Comparison of ENCODE assay signal across 9 mouse cellular contexts in genomic region chr2:38533322-38533721, GRCm38 (mm10). TPM values are rescaled to one million over a fixed set of nuclear protein-coding genes. Genes with fewer than 3 reads are reported as not detected.
DNase-seq lines count a peak whose midpoint lies in the region; ATAC-seq and TF ChIP-seq lines count a peak whose summit lies in the region.
"Had no signal": no experiment of that assay in that cellular context is flagged by ENCODE, and none has a peak within 500 bp of the region (broad histone marks: within the 10 kb centered on the region; RNA-seq: fewer than 3 reads in every experiment).

No protein-coding gene starts in this region.

- no peaks in the 10 kb centered on the region for H3K36me3 ChIP-seq in liver, postnatal 0 days (replicated peaks; ENCODE audit: insufficient read depth, low read length)
- H3K36me3 ChIP-seq in midbrain, embryonic 16.5 days (ENCODE audit: control insufficient read depth, insufficient read depth, low read length): no peaks in the 10 kb centered on the region
- H3K36me3 ChIP-seq: limb, embryonic 13.5 days had no signal

- peak overlapping the region; percentile 95 for H3K27ac ChIP-seq in liver, postnatal 0 days (ENCODE audit: low read depth)
- H3K27ac ChIP-seq in midbrain, embryonic 16.5 days (ENCODE audit: low read length): no peak overlapping the region
- H3K27ac ChIP-seq: limb, embryonic 13.5 days had no signal

- peak; percentile 42 to 58 for ATAC-seq in hematopoietic stem cell, adult 5-6 weeks (replicated peaks in 1 of 2; ENCODE audit: insufficient read depth in 1 of 2, low FRiP score in 2 of 2, low TSS enrichment in 1 of 2, low read depth in 1 of 2, poor library complexity in 2 of 2, severe bottlenecking in 2 of 2)
- ATAC-seq in liver, postnatal 0 days: peak; percentile 46
- no peak for ATAC-seq in monocyte, adult 5-6 weeks (replicated peaks; ENCODE audit: insufficient number of reproducible peaks, low FRiP score, low TSS enrichment, poor library complexity, severe bottlenecking)
- ATAC-seq in midbrain, embryonic 16.5 days: no peak

- H3K4me2 ChIP-seq in liver, postnatal 0 days (ENCODE audit: low read depth, low read length): peak overlapping the region; percentile 57
- H3K4me2 ChIP-seq in midbrain, embryonic 16.5 days (ENCODE audit: low read length): no peak overlapping the region
- H3K4me2 ChIP-seq: limb, embryonic 13.5 days had no signal

- WGBS in liver, postnatal 0 days (ENCODE audit: insufficient replicate concordance): 17% methylated on average over 6 of the region's 6 CpGs
- WGBS in midbrain, embryonic 16.5 days: 75% methylated on average over 6 of the region's 6 CpGs

- DNase-seq in 416B (ENCODE audit: low read depth): peak; percentile 91
- DNase-seq in c-Kit-negative CD71-positive TER-119-positive erythroid progenitor cells, embryonic 14.5 days (ENCODE audit: low read depth, low spot score): peak; percentile 76
- peak; percentile 73 for DNase-seq in liver, postnatal 0 days
- no peak for DNase-seq in left cerebral cortex, postnatal 4 days
- no peak for DNase-seq in layer of hippocampus, adult 11-12 months (ENCODE audit: low spot score)

- no peaks in the 10 kb centered on the region for H3K27me3 ChIP-seq in liver, postnatal 0 days (ENCODE audit: insufficient read depth, low read length)
- H3K27me3 ChIP-seq in midbrain, embryonic 16.5 days (ENCODE audit: control insufficient read depth, insufficient read depth, low read depth, low read length): no peaks in the 10 kb centered on the region
- H3K27me3 ChIP-seq: limb, embryonic 13.5 days had no signal

- intact Hi-C loops in left cerebral cortex, postnatal 4 days (cut with DNase I): no loop called here

- H3K9ac ChIP-seq in liver, postnatal 0 days (replicated peaks): peak overlapping the region; percentile 49
- H3K9ac ChIP-seq in midbrain, embryonic 16.5 days (ENCODE audit: low read depth, low read length): no peak overlapping the region
- H3K9ac ChIP-seq: limb, embryonic 13.5 days had no signal

- TF ChIP-seq CTCF in liver, postnatal 0 days (IDR thresholded peaks at IDR 0.05; ENCODE audit: low read depth): no peak

- peak; percentile 96 for TF ChIP-seq EP300 in liver, postnatal 0 days (IDR thresholded peaks at IDR 0.05; ENCODE audit: low read depth)

- no peaks in the 10 kb centered on the region for H3K9me3 ChIP-seq in liver, postnatal 0 days (ENCODE audit: low read length)
- no peaks in the 10 kb centered on the region for H3K9me3 ChIP-seq in midbrain, embryonic 16.5 days (replicated peaks; ENCODE audit: control insufficient read depth, low read length, poor library complexity, severe bottlenecking)
- H3K9me3 ChIP-seq: limb, embryonic 13.5 days had no signal

- peaks cover 98% of the 10 kb centered on the region for H3K4me1 ChIP-seq in liver, postnatal 0 days (ENCODE audit: insufficient read depth)
- peaks cover 6% of the 10 kb centered on the region; the same call in 1 of the 2 replicates for H3K4me1 ChIP-seq in midbrain, embryonic 16.5 days (ENCODE audit: control insufficient read depth, insufficient read depth, low read length)

- peak overlapping the region; percentile 30 for H3K4me3 ChIP-seq in liver, postnatal 0 days (ENCODE audit: low read depth, low read length)
- H3K4me3 ChIP-seq in midbrain, embryonic 16.5 days (ENCODE audit: low read depth, low read length): no peak overlapping the region
- H3K4me3 ChIP-seq: limb, embryonic 13.5 days had no signal

RNA-seq across cellular contexts. Expression of gene Nek6, which starts 21.9 kb away (rescaled TPM):
- total RNA-seq in hematopoietic stem cell, adult 5-6 weeks (2017): 6.9 and 14.1 TPM in 2 replicates
- polyA plus RNA-seq in liver, postnatal 0 days (2015; fragmentation: Nextera tagmentation; extraction: Ambion mirVana): 30.6 and 39.7 TPM in 2 replicates
- 10 to 100 TPM; 29.0 to 33.7 TPM for total RNA-seq in left cerebral cortex, postnatal 4 days (2021)
- 0.39 to 0.57 TPM (median 0.53 TPM) in 3 replicates for total RNA-seq in monocyte, adult 5-6 weeks (2017)
- 52.3 and 56.8 TPM in 2 replicates for polyA plus RNA-seq in midbrain, embryonic 16.5 days (2015; fragmentation: Nextera tagmentation; extraction: Ambion mirVana)

Comparison
In these comparisons a context has a peak if more than half of its experiments do, and no peak if none do; other contexts are left out.
1. DNase-seq: peak in 416B (single experiment), c-Kit-negative CD71-positive TER-119-positive erythroid progenitor cells, embryonic 14.5 days (single experiment) and liver, postnatal 0 days (single experiment); none in left cerebral cortex, postnatal 4 days (single experiment) and layer of hippocampus, adult 11-12 months (single experiment).
2. ATAC-seq: peak in hematopoietic stem cell, adult 5-6 weeks (2 of 2) and liver, postnatal 0 days (single experiment); none in monocyte, adult 5-6 weeks (single experiment) and midbrain, embryonic 16.5 days (single experiment).